Mouse (Mus musculus) thymus, adult 18-20 months (tissue): Measurements from ENCODE around the gene Pttg1ip.

Experiments used
- DNase-seq, 2 experiments: peaks; one replicate each; pipeline ENCODE4 v3.0.0; 2022; ENCODE audit warnings: mixed read lengths in 2 of 2

Pttg1ip gene

DNA sequence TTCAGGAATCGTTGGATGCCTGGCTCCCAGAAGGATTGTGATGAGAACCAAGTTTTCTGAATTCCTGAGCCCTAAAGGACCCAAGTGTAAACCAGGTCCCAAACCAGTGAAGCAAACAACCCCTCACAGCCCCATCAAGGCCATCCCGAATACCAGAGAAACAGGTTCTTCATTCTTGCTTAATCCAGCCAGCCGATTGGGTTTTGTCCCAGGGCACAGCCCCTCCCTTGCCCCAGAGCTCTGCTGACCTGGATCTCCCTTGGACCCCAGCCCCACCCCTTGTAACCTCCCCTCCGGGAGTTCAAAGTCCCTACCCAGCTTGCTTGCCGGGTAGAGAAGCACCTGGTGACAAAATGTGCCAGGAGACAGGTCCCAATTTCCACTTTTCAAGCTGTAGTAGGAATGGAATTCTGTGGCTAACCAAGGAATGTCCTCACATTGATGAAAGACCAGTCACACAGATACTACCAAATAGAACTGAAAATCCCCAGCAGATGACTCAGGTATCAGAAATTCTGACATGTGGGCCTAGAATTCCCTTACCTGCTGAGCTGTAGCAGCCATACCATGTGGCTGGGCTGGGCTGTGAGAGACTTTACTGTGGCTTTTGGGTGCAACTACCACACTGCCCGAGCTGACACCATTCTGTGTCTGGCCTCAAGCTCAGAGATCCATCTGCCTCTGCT lies 11.4 kb upstream of the Pttg1ip start:
- DNase-seq: no peak

DNA sequence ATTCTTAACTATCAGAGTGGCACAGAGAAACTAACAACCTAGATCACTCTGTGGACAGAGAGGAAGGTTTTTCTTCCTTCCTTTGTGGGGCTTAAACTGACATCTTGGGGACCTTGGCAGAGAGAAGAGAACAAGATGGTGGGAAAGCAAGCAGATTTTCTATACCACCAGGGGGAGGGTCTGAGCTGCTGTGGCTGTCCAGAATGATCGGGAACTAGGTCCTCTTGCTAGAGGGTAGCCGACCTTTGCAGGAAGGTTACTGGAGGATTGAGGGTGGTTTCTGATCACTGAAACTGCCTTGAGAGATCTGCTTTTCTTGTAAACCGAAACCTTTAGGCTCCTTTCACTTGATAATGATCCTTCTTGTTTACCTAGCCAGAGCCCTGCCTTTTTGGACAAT lies 9.3 kb upstream of the Pttg1ip start:
- DNase-seq: no peak

DNA sequence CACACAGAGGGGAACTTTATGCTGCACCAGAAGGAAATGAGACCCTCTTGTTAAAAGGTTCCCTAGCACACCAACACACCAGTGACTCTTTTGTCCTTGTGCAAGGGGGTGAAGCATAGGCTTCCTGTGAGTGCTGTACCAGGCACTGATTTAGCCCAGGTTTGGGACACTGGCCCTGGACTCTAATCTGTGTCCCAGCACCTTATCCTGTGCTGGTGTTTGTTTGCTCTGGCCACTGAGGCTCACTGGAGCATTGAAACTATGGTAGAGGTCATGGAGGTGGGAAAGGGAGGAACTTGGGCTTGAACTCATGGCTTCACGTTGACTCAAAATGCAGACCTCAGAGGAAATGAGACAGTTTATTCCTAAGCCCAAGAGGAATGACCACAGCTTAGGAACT lies 8.4 kb upstream of the Pttg1ip start:
- no peak for DNase-seq

DNA sequence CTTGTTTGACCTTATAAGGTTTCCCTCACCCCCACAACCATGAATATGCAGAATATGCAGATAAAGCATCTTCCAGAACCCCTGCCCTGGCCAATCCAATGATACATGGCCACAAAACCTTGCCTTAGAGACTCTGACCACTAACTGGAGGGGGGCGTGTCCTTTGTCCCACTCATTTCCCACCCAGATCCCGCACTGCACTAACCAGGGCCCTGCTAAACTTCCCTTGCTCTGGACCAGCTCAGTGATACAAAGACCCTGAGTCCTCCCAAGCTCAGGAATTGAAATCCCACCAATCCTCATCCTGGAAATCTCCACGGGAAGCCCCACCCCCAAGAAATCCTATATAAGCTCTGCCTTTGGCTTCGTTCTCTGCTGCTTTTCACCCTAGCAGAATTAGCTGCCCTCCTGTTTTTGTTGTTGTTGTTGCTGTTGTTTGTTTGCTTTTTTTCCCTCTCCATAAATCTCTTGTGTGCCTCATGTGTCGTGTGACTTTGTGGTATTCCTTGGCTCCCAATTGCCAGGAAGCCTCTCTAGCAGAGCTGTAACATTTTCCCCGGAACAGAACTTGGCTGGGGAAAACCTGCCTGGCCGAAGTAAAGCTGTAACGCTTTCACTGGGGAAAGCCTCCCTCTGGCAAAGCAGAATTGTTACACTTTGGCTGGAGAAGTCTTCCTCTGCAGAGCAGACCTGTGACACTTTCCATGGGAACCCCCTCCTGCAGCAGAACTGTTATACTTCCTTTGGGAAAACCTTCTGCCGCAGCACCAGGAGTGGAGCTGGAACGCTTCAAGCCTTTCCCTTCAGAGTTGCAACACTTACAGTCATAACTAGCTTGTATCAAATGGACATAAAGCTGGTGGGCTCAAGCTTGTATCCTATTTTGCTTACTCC lies 1.2 kb upstream of the Pttg1ip start:
- no peak for DNase-seq

DNA sequence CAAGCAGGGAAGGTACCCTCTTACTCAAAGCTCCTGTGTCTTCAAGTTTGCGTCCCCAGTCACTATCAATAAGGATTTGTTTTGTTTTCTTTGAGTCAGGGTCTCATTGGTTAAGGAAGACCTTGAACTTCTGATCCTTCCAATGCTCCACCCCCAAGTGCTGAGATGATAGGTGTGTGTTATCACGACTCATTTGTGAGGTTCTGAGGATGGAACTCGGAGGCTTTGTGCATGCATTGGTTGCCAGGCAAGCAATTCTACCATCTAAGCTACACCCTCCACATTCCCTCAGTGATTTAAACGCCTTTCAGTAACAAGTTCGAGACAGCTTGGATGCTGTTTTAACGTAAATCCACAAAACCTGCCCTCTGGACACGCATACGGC lies 505 bp upstream of the Pttg1ip start:
- no peak for DNase-seq

DNA sequence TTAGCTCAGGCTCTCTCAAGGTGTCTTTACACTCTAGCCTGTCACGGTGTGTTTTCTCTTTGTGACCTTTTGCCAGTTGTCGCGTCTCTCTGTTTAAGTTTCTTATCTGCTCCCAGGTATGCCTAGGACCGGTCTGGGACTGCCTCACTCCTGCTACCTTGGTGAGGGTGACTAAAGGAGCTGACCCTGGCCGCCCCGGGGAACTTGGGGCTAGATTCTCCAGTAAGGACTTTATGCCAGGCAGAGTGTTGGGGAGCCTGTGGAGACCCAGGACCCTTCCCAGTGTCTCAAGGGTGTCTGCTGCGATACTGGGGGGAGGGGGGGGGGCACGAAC lies 732 bp downstream of the Pttg1ip start:
- no peak for DNase-seq

DNA sequence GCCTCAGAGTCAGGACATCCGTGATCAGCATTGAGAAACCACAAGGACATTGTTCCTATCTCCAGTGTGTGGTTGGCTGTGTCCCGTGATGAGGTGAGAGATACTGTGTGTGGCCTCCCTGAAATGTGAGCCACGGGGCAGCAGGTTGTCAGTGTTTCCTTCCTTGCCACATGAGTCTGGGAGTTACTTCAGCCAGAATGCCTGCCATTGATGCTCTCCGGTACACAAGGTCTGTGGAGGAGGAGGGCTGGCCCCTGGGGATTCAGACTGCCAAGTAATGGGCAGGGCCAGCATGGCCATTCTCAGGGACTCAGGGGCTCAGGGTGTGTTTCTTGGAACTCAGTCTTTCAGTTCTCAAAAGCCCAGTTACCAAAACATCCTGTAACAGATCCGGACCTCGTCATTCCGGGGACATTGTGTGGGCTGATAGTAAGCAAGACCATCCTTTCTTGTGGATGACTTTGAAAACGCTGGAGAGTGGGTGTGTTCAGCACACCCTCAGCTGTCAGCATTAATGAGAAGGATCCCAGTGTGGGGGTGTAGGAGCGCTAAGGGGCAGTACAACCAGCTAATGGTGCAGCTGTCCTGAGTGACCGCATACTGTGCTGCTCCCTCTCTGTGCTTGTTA lies 2.4 kb downstream of the Pttg1ip start:
- no peak for DNase-seq

DNA sequence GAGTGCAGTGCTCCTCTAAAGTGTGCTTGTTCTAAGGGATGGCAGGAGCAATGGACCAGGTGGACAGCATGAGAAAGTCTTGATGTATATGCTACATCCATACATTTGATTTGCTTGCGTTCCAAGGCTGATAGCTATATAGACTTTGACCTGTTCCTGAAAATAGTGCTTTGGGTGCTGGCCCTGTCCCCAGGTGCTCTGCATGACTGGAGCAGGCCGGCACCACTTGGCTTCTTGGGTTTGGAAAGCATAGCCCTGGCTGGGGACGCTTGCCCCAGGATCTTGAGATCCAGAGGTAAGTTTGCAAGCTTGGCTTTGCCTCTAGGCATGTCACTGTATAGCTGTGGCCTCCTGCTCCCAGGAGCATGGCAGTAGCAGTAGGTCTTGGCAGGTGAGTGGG lies 5.1 kb downstream of the Pttg1ip start:
- DNase-seq: no peak

DNA sequence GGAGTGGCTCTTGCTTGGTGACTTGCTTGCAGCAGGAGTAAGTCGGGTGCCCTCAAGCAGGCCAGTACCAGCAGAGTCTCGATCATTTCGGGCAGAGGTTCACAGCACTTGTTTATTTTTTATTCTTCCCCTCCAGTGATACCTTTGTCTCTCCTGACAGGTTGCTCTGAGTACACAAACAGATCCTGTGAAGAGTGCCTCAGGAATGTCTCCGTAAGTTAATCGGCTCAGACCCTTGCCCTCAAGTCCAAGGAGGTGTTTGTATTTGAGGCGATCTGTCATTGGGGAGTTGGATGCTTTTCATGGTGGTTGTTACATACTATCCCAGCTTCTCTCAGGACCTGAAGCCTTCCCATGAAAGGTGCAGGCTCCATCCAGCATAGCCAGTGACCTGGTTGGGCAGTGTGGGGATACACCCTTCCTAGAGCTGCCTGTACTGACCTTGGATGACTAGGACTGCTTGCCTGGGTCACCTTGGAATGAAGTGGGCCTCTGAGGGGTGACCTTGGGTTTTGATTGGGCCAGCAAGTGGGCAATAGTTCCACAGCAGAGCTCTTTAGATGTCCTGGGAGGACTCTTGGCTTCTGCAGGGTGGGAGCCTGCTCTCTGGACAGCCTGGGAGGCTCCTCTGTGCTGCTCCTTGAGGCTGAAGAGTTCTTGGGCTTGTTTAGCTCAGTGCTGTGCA lies 5.7 kb downstream of the Pttg1ip start:
- DNase-seq: no peak

DNA sequence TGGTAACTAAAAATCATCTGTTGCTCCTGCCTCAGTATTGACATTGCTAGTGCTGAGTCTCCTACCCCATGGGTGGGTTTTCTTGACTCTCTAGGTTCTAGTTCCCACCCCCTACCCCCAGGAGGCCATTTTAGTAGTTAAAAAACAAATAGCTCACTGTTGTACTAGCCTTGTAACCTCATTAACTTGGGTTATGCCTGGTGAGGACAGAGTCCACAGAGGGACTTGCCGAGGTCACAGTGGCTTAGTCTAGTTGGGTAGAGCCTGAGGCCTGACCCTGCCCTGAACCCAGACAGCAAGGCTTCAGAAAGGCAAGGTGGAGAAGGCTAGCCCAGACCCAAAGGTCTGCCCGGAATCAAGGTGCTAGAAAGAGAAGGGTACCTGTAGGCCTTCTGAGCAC lies 6.5 kb downstream of the Pttg1ip start:
- DNase-seq: no peak

DNA sequence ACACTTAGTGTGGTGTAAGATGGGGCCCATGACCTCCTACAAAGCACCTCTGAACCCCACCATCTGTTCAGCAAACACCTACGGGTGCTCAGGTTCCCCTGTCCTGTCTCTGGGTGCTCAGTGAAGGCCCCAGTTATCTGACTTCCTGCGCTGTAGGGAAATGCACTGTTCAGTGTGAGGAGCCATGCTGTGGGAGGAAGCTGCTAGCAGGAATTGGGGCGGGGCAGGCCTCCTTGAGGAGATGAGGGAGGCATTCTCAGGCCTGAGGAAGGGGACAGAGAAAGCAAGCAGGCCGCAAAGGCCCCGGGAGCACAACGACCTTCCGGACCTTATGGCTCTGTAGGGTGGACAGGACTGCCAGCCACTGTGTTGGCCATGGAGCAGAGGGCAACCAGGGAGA lies 7.6 kb downstream of the Pttg1ip start:
- DNase-seq: no peak

DNA sequence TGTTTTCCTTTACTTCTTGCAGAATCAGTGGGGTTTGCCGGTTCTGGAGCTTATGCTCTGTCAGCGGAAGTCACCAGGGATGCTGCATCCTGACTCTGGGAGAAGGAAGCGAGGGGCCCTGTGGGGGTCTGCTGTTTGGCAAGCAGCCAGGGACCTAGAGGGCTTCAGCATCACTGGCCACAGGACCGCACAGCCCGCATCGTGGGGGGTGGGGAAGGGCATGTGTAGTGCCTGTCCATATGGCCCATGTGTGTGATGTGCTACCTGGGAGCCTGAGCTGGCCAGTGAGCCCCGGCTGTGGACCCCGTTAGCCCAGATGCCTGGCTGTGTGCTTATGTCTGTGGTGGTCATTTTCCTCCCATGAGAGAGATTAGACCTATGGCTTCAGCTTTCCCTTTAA lies 8.2 kb downstream of the Pttg1ip start:
- no peak for DNase-seq

DNA sequence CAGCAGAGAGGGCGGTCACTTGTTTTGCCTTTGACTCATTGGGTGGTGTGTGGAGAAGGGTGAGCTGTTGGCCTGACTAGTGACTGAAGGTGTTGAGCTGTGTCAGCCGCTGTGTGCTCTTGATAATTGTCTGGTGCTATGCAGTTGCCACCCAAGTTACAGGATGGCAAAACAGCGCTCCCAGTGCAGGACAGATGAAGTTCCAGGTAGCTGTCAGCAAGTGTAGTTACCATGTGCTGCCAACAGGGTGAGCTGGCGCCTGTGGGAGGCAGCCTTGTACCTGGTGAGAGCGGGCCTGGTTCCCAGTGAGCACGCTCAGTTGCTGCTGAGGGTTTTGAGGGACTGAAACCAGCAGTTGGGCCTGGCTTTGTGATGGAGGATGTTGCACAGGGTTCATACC lies 9.3 kb downstream of the Pttg1ip start:
- peak; percentile 47 to 51 for DNase-seq

DNA sequence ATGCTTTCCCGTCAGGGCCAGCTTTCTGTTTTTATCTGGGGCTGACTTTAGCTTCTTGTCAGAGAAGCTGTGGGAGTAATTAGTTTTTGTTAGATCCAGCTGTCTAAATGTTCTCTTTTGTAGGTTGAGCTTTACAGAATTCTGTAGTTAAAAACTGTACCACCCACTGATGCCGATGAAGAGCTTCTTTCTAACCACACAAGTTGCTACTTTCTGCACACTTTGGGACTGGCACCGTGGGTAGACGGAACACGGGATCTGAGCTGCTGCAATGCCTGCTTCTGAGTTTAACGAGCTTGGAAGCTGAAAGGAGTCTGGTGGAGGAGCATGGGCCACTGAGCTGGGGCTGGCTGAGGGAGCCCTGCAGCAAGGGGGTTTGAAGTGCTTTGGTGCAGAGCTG lies 10.0 kb downstream of the Pttg1ip start:
- DNase-seq: no peak

DNA sequence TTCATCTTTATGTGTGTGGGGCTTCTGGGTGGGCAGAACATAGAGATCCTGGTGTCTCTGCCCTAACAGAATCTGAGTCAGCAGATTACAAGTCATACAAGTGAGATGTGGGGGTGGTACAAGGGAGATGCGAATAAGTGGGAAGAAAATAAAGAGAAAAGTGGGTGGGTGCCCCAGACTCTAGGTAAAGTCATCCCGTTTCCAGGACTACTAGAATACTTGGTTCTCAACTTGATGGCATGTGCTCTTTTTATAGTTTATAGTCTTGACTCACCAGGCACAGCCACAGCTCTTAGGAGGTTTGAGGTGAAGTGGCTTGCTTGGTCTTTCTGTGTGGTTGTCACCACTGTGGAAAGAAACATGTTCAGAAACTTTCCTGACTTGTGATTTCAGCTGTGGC lies 14.5 kb downstream of the Pttg1ip start:
- no peak for DNase-seq

DNA sequence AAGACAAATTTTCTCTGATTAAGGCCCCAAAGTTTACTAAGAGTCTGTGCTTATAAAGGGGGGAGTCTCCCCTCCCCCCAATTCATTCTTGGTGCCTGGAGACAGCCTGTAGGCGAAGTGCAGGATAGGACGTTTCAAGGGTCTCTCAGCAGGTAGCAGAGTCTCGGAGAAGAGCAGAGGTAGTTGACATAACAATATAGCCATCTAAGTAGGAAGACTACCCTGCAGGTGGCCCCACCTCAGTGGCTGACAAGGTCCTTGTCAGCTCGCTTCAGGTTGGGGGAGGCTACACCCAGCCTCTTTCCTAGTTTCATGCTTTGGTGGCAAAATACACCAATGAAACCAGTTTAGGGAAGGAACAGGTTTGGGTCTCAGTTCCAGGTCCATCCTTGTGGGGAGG lies 21.5 kb downstream of the Pttg1ip start:
- no peak for DNase-seq

DNA sequence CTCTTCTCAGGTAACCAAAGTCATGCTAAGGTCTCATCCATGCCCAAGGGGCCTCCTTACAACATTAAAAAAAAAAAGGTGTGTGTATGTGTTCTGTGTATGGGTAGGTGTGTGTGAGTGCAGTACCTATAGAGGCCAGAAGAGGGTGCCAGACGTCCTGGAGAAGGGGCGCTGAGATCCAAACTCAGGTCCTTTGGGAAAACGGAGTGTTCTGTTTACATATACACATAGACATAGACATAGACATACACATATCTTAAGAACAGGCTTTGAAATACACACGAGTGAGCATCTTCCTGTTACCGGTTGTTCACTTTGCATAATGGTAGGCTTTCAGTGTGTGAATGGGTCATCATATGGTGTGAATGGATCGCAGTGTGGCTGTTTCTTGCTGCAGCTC lies 22.6 kb downstream of the Pttg1ip start:
- no peak for DNase-seq

DNA sequence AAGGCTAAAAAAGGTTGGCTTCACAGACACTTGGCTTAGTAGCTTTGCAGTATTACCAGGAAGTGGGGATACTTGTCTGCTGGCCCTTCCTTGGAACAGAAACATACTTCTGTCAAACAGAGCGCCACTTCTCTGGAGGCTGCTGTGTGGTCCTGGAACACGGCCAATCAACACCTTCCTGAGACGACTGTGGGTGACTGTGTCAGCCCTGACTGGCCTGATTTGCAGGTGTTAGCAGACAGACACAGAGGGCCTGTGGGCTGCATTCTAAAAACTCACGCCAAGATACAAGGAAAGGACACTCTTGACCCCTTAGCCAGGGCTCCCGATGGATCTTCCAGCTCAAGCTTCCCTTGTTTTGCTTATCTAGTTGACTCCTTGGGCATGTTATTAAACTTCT lies 23.4 kb downstream of the Pttg1ip start:
- no peak for DNase-seq

DNA sequence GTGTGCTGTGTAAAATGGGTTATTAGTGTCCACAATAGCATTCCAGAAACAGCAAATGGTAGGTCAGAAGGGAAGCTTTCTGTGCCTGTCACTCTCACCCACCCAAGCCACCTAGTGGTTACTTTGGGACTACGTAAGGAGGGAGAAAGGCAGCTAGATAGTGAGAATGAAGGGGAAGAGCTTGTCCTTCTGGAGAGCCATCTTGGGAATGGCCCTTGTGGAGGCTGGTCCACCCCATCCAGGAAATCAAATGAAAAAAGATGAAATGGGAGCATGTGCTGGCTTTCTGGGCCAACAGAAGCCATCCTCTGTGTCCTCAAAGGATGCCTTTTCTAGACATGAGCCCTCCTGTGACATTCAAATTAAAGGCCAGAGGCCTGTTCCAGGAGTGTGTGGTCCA lies 23.8 kb downstream of the Pttg1ip start:
- no peak for DNase-seq

DNA sequence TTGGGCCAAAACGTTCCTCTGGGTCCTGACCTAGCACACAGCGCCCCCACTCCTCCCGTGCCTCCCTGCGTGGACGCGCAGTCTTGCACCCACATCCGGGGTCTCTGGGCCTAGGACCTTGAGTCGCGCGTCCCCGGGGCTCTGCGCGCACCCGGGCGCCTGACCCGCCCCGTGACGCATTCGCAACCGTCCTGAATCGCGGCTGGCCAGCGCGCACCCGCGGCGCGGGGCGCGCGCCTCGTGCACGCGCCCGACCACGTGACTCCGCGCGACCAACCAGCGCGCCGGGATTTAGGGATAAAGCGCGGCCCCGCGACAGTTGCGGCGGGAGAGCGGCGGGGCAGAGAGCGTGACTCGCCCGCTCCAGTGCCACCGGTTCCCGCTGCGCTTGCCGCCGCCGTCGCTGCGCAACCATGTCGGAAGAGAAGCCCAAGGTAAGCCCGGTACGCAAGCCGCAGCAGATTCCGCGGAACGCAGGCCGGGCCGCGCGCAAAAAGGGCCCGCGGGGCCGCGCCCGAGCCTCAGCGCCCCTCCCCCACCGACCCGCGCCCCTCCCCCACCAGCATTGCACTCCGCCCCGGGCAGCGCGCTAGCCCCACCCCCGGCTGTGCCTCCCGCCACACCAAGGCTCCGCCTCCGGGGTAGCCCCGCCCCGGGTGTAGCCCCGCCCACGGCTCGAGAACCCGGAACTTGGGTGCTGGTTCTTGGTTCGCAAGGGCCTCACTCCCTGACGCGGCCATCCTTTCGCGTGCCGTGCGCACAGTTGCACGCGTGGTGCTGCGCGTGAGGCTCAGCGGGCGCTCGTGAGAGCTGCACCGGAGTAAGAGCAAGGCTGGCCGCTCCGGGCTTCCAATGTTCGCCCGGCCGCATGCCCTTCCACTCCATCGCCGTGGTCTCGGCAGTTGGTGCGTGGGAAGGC lies 24.6 kb downstream of the Pttg1ip start, which contains the start of the genes Sumo3 and Gm49325:
Gene Sumo3 (plus strand): TSS at position 190 of the 919 bp plus-strand sequence.
Gene Gm49325 (plus strand): TSS at position 290 of the 919 bp plus-strand sequence.
- peak; percentile 96 to 97 for DNase-seq

DNA sequence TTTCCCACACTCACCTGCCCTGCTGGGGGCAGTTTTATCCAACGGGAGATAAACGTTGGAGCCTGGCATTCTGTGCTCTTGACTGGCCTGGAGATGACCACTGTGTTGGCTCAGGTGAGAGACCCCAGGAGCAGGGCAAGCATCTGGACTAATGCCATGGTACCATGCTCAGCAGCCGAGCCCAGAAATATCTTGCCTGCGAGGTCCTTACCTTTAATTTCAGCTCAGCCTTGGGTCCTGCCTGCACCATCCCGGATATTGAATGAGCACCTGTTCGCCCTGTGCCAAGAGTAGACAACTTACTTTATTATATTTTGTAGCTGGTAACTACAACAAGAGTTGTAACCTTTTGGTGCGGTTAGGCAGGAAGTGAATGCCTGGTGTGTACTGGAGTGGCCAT lies 25.3 kb downstream of the Pttg1ip start:
- no peak for DNase-seq

DNA sequence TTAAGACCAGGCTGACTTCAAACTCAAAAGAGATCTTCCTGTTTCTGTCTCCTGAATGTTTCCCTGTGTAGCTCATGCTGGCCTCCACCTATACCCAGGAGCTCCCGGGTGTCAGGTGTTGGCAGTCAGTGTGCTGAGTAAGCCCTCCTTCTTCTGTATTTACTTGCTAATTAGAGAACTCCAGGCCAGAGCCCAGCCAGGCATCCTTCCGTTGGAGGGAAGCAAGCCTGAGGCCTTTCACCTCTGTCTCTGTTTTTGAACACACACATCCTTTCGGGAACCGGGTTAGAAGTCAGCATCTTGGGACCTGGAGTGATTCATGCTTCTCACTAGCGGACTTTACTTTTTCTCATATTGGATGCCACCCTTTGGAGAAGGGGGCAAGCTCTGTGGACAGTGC lies 25.9 kb downstream of the Pttg1ip start:
- no peak for DNase-seq
